Mouse (Mus musculus) hindbrain, embryonic 16.5 days (tissue): ENCODE results near the gene Olfr281. TPM values are rescaled to one million over a fixed set of nuclear protein-coding genes. Genes with fewer than 3 reads are reported as not detected.
"Not testable (repeated sequence)": the region's sequence is repeated elsewhere in the genome, so short reads cannot be mapped to it uniquely, and the experiment has no call there.

Experiments
- ATAC-seq: fragments of 200-750 bp; cut with Nextera tagmentation; 2 replicates; pipeline ENCODE4 v1.8.0; 2017; ENCODE audit warnings: moderate TSS enrichment, moderate library complexity
- H3K27ac ChIP-seq: fragments of 300-500 bp; sonication (generic); 2 replicates; pipeline ENCODE4 v1.5.1; 2014; ENCODE audit warnings: low read depth, mild to moderate bottlenecking, control low read depth, low read length, moderate library complexity
- H3K27me3 ChIP-seq: fragments of 300-500 bp; sonication (generic); replicated peaks from 2 replicates; pipeline ENCODE4 v1.6.1; 2014; ENCODE audit warnings: low read length; ENCODE audit not compliant: control insufficient read depth, insufficient read depth
- H3K36me3 ChIP-seq: fragments of 300-500 bp; sonication (generic); 2 replicates; pipeline ENCODE4 v1.6.1; 2014; ENCODE audit warnings: mild to moderate bottlenecking, low read length, moderate library complexity, mixed read lengths; ENCODE audit not compliant: control insufficient read depth, insufficient read depth
- H3K4me1 ChIP-seq: fragments of 300-500 bp; sonication (generic); 2 replicates; pipeline ENCODE4 v1.6.1; 2014; ENCODE audit warnings: low read depth, low read length; ENCODE audit not compliant: control insufficient read depth, insufficient read depth
- H3K4me2 ChIP-seq: fragments of 300-500 bp; sonication (generic); 2 replicates; pipeline ENCODE4 v1.6.1; 2014; ENCODE audit warnings: mild to moderate bottlenecking, low read length, control low read depth, moderate library complexity
- H3K4me3 ChIP-seq: fragments of 300-500 bp; sonication (generic); 2 replicates; pipeline ENCODE4 v1.5.1; 2014; ENCODE audit warnings: mild to moderate bottlenecking, low read length, control low read depth, moderate library complexity
- H3K9ac ChIP-seq: fragments of 300-500 bp; sonication (generic); 2 replicates; pipeline ENCODE4 v1.6.1; 2014; ENCODE audit warnings: low read depth, mild to moderate bottlenecking, control low read depth, low read length, moderate library complexity
- H3K9me3 ChIP-seq: fragments of 300-500 bp; sonication (generic); 2 replicates; pipeline ENCODE4 v1.6.1; 2014; ENCODE audit warnings: mild to moderate bottlenecking, low read length, moderate library complexity; ENCODE audit not compliant: control insufficient read depth
- WGBS: fragments of 180-500 bp; shearing (Covaris S2); extraction: QIAGEN DNeasy Blood & Tissue Kit; methylation state at CpG from one replicate; pipeline ENCODE4 v1.1.7; 2014; 5-methylcytosine and 5-hydroxymethylcytosine counted together
- polyA plus RNA-seq: library from polyadenylated mRNA; unstranded; fragments of >200 nt; fragmentation: Nextera tagmentation; extraction: Ambion mirVana; gene quantifications from 2 replicates; pipeline ENCODE4 v1.2.1, GENCODE M21; 2015

Gene Olfr281
- not detected in 2 replicates for polyA plus RNA-seq

GRCm38 (mm10) chr15:98452288-98452687 is at the start of gene Olfr281:
Gene Olfr281, plus strand, starts transcription at chr15:98452588.
- 94% methylated on average over 7 of the region's 7 CpGs for WGBS

GRCm38 (mm10) chr15:98408406-98409060 is 43.9 kb upstream of the Olfr281 start:
- Histone ChIP-seq H3K4me3 (no peak overlapping the region), H3K36me3 (no peaks in the 10 kb centered on the region), H3K4me2 (no peak overlapping the region), H3K4me1 (no peaks in the 10 kb centered on the region), H3K27me3 (no peaks in the 10 kb centered on the region), H3K27ac (no peak overlapping the region), H3K9me3 (no peaks in the 10 kb centered on the region), H3K9ac (no peak overlapping the region)
- no peak for ATAC-seq
- 80% methylated on average over 17 of the region's 17 CpGs for WGBS

More at GRCm38 (mm10) chr15:98452288-98452687, at the start of gene Olfr281:
- Histone ChIP-seq H3K4me3 (no peak within 1 kb of the TSS), H3K9me3 (no peaks in the 10 kb centered on the region), H3K27me3 (no peaks in the 10 kb centered on the region), H3K4me2 (no peak within 1 kb of the TSS), H3K4me1 (no peaks in the 10 kb centered on the region), H3K9ac (no peak within 1 kb of the TSS), H3K36me3 (no peaks in the 10 kb centered on the region), H3K27ac (no peak within 1 kb of the TSS)
- ATAC-seq, result no peak

GRCm38 (mm10) chr15:98409635-98410034 is 42.8 kb upstream of the Olfr281 start:
- H3K9me3 ChIP-seq, result no peaks in the 10 kb centered on the region
- no peaks in the 10 kb centered on the region for H3K27me3 ChIP-seq
- H3K27ac ChIP-seq, result no peak overlapping the region
- no peak overlapping the region for H3K4me2 ChIP-seq
- H3K4me3 ChIP-seq, result no peak overlapping the region
- no peak for ATAC-seq
- H3K4me1 ChIP-seq, result no peaks in the 10 kb centered on the region
- WGBS, result 87% methylated on average over 2 of the region's 2 CpGs
- H3K9ac ChIP-seq, result no peak overlapping the region
- no peaks in the 10 kb centered on the region for H3K36me3 ChIP-seq

- no peak for ATAC-seq
- no peak overlapping the region for H3K4me2 ChIP-seq
- H3K36me3 ChIP-seq, result no peaks in the 10 kb centered on the region
- WGBS, result 96% methylated on average over 9 of the region's 9 CpGs
- H3K9me3 ChIP-seq, result no peaks in the 10 kb centered on the region
- H3K27me3 ChIP-seq, result no peaks in the 10 kb centered on the region
- H3K4me3 ChIP-seq, result no peak overlapping the region
- no peak overlapping the region for H3K9ac ChIP-seq
- no peak overlapping the region for H3K27ac ChIP-seq
- no peaks in the 10 kb centered on the region for H3K4me1 ChIP-seq
Measured at GRCm38 (mm10) chr15:98410249-98410648, 42.1 kb upstream of the Olfr281 start.

- ATAC-seq, result no peak
- H3K4me1 ChIP-seq, result no peaks in the 10 kb centered on the region
- no peaks in the 10 kb centered on the region for H3K36me3 ChIP-seq
Measured at GRCm38 (mm10) chr15:98415996-98416395, 36.4 kb upstream of the Olfr281 start.

GRCm38 (mm10) chr15:98416802-98417201 is 35.6 kb upstream of the Olfr281 start:
- not testable (repeated sequence) for H3K4me2 ChIP-seq, H3K9me3 ChIP-seq, H3K4me1 ChIP-seq, ATAC-seq, H3K36me3 ChIP-seq, H3K9ac ChIP-seq, H3K4me3 ChIP-seq, H3K27me3 ChIP-seq, H3K27ac ChIP-seq

More at GRCm38 (mm10) chr15:98415996-98416395, 36.4 kb upstream of the Olfr281 start:
- Histone ChIP-seq H3K4me3 (no peak overlapping the region), H3K9ac (no peak overlapping the region), H3K27me3 (no peaks in the 10 kb centered on the region), H3K9me3 (no peaks in the 10 kb centered on the region), H3K27ac (no peak overlapping the region), H3K4me2 (no peak overlapping the region)
- 74% methylated on average over 4 of the region's 4 CpGs for WGBS

GRCm38 (mm10) chr15:98417285-98417684 is 35.1 kb upstream of the Olfr281 start:
- H3K9me3 ChIP-seq, H3K27me3 ChIP-seq, H3K36me3 ChIP-seq, H3K4me1 ChIP-seq, H3K9ac ChIP-seq, H3K4me2 ChIP-seq, ATAC-seq, H3K4me3 ChIP-seq, H3K27ac ChIP-seq: not testable (repeated sequence)
- 29% methylated on average over 1 of the region's 3 CpGs for WGBS

GRCm38 (mm10) chr15:98418096-98418495 is 34.3 kb upstream of the Olfr281 start:
- Histone ChIP-seq H3K9me3 (no peaks in the 10 kb centered on the region), H3K27me3 (no peaks in the 10 kb centered on the region), H3K27ac (no peak overlapping the region), H3K4me3 (no peak overlapping the region), H3K36me3 (no peaks in the 10 kb centered on the region), H3K4me2 (no peak overlapping the region), H3K4me1 (no peaks in the 10 kb centered on the region), H3K9ac (no peak overlapping the region)
- ATAC-seq, result no peak
- WGBS, result 74% methylated on average over 7 of the region's 7 CpGs

- H3K9me3 ChIP-seq, result no peaks in the 10 kb centered on the region
- H3K27ac ChIP-seq, result no peak overlapping the region
- 65% methylated on average over 4 of the region's 4 CpGs for WGBS
- H3K4me1 ChIP-seq, result no peaks in the 10 kb centered on the region
- no peak overlapping the region for H3K4me2 ChIP-seq
- no peaks in the 10 kb centered on the region for H3K36me3 ChIP-seq
- no peak overlapping the region for H3K4me3 ChIP-seq
- H3K27me3 ChIP-seq, result no peaks in the 10 kb centered on the region
- ATAC-seq, result no peak
- no peak overlapping the region for H3K9ac ChIP-seq
Measured at GRCm38 (mm10) chr15:98420897-98421296, 31.5 kb upstream of the Olfr281 start.
